Mouse (Mus musculus) lung, embryonic 15.5 days (tissue): ENCODE data around the gene Atp1a4. TPM values are rescaled to one million over a fixed set of nuclear protein-coding genes. Genes with fewer than 3 reads are reported as not detected.

Source experiments
- ATAC-seq: fragments of 200-750 bp; cut with Nextera tagmentation; 2 replicates; pipeline ENCODE4 v1.8.0; 2017; ENCODE audit warnings: moderate number of reproducible peaks, borderline replicate concordance; ENCODE audit not compliant: low FRiP score, low TSS enrichment; ENCODE audit errors: extremely low read depth
- H3K27ac ChIP-seq: fragments of 300-500 bp; sonication (generic); 2 replicates; pipeline ENCODE4 v1.5.1; 2015; ENCODE audit warnings: moderate library complexity, mild to moderate bottlenecking, inconsistent platforms
- H3K27me3 ChIP-seq: fragments of 300-500 bp; sonication (generic); 2 replicates; pipeline ENCODE4 v1.6.1; 2015; ENCODE audit warnings: inconsistent platforms
- H3K36me3 ChIP-seq: fragments of 300-500 bp; sonication (generic); 2 replicates; pipeline ENCODE4 v1.6.1; 2015; ENCODE audit warnings: inconsistent platforms
- H3K4me1 ChIP-seq: fragments of 300-500 bp; sonication (generic); 2 replicates; pipeline ENCODE4 v1.6.1; 2015; ENCODE audit warnings: inconsistent platforms
- H3K4me2 ChIP-seq: fragments of 300-500 bp; sonication (generic); 2 replicates; pipeline ENCODE4 v1.6.1; 2015; ENCODE audit warnings: inconsistent platforms, mild to moderate bottlenecking, moderate library complexity
- H3K4me3 ChIP-seq: fragments of 300-500 bp; sonication (generic); 2 replicates; pipeline ENCODE4 v1.5.1; 2015; ENCODE audit warnings: mild to moderate bottlenecking, inconsistent platforms
- H3K9ac ChIP-seq: fragments of 300-500 bp; sonication (generic); 2 replicates; pipeline ENCODE4 v1.6.1; 2015; ENCODE audit warnings: inconsistent platforms
- H3K9me3 ChIP-seq: fragments of 300-500 bp; sonication (generic); 2 replicates; pipeline ENCODE4 v1.6.1; 2016; ENCODE audit warnings: inconsistent platforms
- WGBS: fragments of 180-500 bp; shearing (Covaris S2); methylation state at CpG from one replicate; pipeline ENCODE4 v1.1.7; 2015; 5-methylcytosine and 5-hydroxymethylcytosine counted together
- polyA plus RNA-seq: library from polyadenylated mRNA; unstranded; fragments of >200 nt; fragmentation: Nextera tagmentation; extraction: Ambion mirVana; gene quantifications from 2 replicates; pipeline ENCODE4 v1.2.1, GENCODE M21; 2015

Gene Atp1a4
- polyA plus RNA-seq, 1 experiment from 2014 or later: not detected

GRCm38 (mm10) chr1:172297611-172298537 lies 39.7 kb upstream of the Atp1a4 start, which contains the start of gene Atp1a2:
TSS of gene Atp1a2 (minus strand) at chr1:172298064.
- H3K4me3 ChIP-seq: peak within 1 kb of the TSS; percentile 31
- H3K4me1 ChIP-seq: peaks cover 35% of the 10 kb centered on the region
- 7% methylated on average over 16 of the region's 16 CpGs for WGBS
- no peaks in the 10 kb centered on the region for H3K27me3 ChIP-seq
- peak within 1 kb of the TSS; percentile 75 for H3K27ac ChIP-seq
- H3K36me3 ChIP-seq: no peaks in the 10 kb centered on the region
- H3K9ac ChIP-seq: peak within 1 kb of the TSS; percentile 25
- H3K4me2 ChIP-seq: peak within 1 kb of the TSS; percentile 55
- peak; percentile 65 for ATAC-seq
- no peaks in the 10 kb centered on the region for H3K9me3 ChIP-seq

- Histone ChIP-seq H3K9me3 (no peaks in the 10 kb centered on the region), H3K4me3 (peak overlapping the region; percentile 31), H3K27ac (peak overlapping the region; percentile 75), H3K4me1 (peaks cover 33% of the 10 kb centered on the region), H3K27me3 (no peaks in the 10 kb centered on the region), H3K9ac (peak overlapping the region; percentile 25), H3K36me3 (no peaks in the 10 kb centered on the region), H3K4me2 (peak overlapping the region; percentile 55)
- 63% methylated on average over 6 of the region's 6 CpGs for WGBS
- ATAC-seq: no peak
These were observed 38.7 kb upstream of the Atp1a4 start for GRCm38 (mm10) chr1:172296816-172297510.

- H3K27me3 ChIP-seq: no peaks in the 10 kb centered on the region
- no peak overlapping the region for H3K9ac ChIP-seq
- peak; percentile 46; the same call in 1 of the 2 replicates for ATAC-seq
- no peaks in the 10 kb centered on the region for H3K9me3 ChIP-seq
- H3K4me1 ChIP-seq: peaks cover 33% of the 10 kb centered on the region
- no peaks in the 10 kb centered on the region for H3K36me3 ChIP-seq
- WGBS: 29% methylated on average over 4 of the region's 4 CpGs
- H3K4me3 ChIP-seq: no peak overlapping the region
- peak overlapping the region; percentile 55; the same call in 1 of the 2 replicates for H3K4me2 ChIP-seq
- peak overlapping the region; percentile 46; the same call in 1 of the 2 replicates for H3K27ac ChIP-seq
These were observed 37.6 kb upstream of the Atp1a4 start for GRCm38 (mm10) chr1:172295751-172296197.

- no peak overlapping the region for H3K9ac ChIP-seq
- no peaks in the 10 kb centered on the region for H3K27me3 ChIP-seq
- no peak for ATAC-seq
- WGBS: 89% methylated on average over 11 of the region's 11 CpGs
- no peaks in the 10 kb centered on the region for H3K36me3 ChIP-seq
- peaks cover 33% of the 10 kb centered on the region for H3K4me1 ChIP-seq
- no peaks in the 10 kb centered on the region for H3K9me3 ChIP-seq
- no peak overlapping the region for H3K4me3 ChIP-seq
- no peak overlapping the region for H3K27ac ChIP-seq
- no peak overlapping the region for H3K4me2 ChIP-seq
These were observed 35.2 kb upstream of the Atp1a4 start for GRCm38 (mm10) chr1:172293449-172293848.

GRCm38 (mm10) chr1:172292880-172293279 lies 34.7 kb upstream of the Atp1a4 start:
- H3K27me3 ChIP-seq: no peaks in the 10 kb centered on the region
- 78% methylated on average over 2 of the region's 2 CpGs for WGBS
- no peak overlapping the region for H3K27ac ChIP-seq
- ATAC-seq: no peak
- H3K4me1 ChIP-seq: peaks cover 30% of the 10 kb centered on the region
- no peak overlapping the region for H3K4me3 ChIP-seq
- no peaks in the 10 kb centered on the region for H3K36me3 ChIP-seq
- no peaks in the 10 kb centered on the region for H3K9me3 ChIP-seq
- no peak overlapping the region for H3K9ac ChIP-seq
- no peak overlapping the region for H3K4me2 ChIP-seq

- Histone ChIP-seq H3K4me3 (no peak overlapping the region), H3K9me3 (no peaks in the 10 kb centered on the region), H3K4me1 (no peaks in the 10 kb centered on the region), H3K27me3 (no peaks in the 10 kb centered on the region), H3K4me2 (no peak overlapping the region), H3K27ac (no peak overlapping the region), H3K9ac (no peak overlapping the region), H3K36me3 (no peaks in the 10 kb centered on the region)
- no peak for ATAC-seq
- WGBS: 68% methylated on average over 3 of the region's 3 CpGs
These were observed 31.4 kb upstream of the Atp1a4 start for GRCm38 (mm10) chr1:172289617-172289946.

- ATAC-seq: no peak
- WGBS: 88% methylated on average over 11 of the region's 11 CpGs
- H3K9me3 ChIP-seq: no peaks in the 10 kb centered on the region
- H3K36me3 ChIP-seq: no peaks in the 10 kb centered on the region
- no peak overlapping the region for H3K9ac ChIP-seq
- no peak overlapping the region for H3K4me2 ChIP-seq
- no peaks in the 10 kb centered on the region for H3K27me3 ChIP-seq
- no peak overlapping the region for H3K27ac ChIP-seq
- no peak overlapping the region for H3K4me3 ChIP-seq
- no peaks in the 10 kb centered on the region for H3K4me1 ChIP-seq
These were observed 30.8 kb upstream of the Atp1a4 start for GRCm38 (mm10) chr1:172288900-172289616.

GRCm38 (mm10) chr1:172286740-172287139 lies 28.5 kb upstream of the Atp1a4 start:
- no peak for ATAC-seq
- Histone ChIP-seq H3K4me1 (peaks cover 3% of the 10 kb centered on the region; the same call in 1 of the 2 replicates), H3K27ac (no peak overlapping the region), H3K4me3 (no peak overlapping the region), H3K27me3 (no peaks in the 10 kb centered on the region), H3K36me3 (no peaks in the 10 kb centered on the region), H3K9ac (no peak overlapping the region), H3K9me3 (no peaks in the 10 kb centered on the region), H3K4me2 (no peak overlapping the region)
- 82% methylated on average over 5 of the region's 5 CpGs for WGBS

GRCm38 (mm10) chr1:172284221-172284620 lies 26.0 kb upstream of the Atp1a4 start:
- ATAC-seq: no peak
- 88% methylated on average over 14 of the region's 14 CpGs for WGBS

GRCm38 (mm10) chr1:172283073-172283472 lies 24.9 kb upstream of the Atp1a4 start:
- Histone ChIP-seq H3K4me1 (peaks cover 4% of the 10 kb centered on the region; the same call in 1 of the 2 replicates), H3K4me3 (no peak overlapping the region), H3K27ac (no peak overlapping the region), H3K9me3 (no peaks in the 10 kb centered on the region), H3K9ac (no peak overlapping the region), H3K4me2 (no peak overlapping the region), H3K27me3 (no peaks in the 10 kb centered on the region), H3K36me3 (no peaks in the 10 kb centered on the region)
- WGBS: 93% methylated on average over 6 of the region's 6 CpGs
- ATAC-seq: no peak

More at GRCm38 (mm10) chr1:172284221-172284620, 26.0 kb upstream of the Atp1a4 start:
- Histone ChIP-seq H3K4me3 (no peak overlapping the region), H3K9me3 (no peaks in the 10 kb centered on the region), H3K9ac (no peak overlapping the region), H3K36me3 (no peaks in the 10 kb centered on the region), H3K4me2 (no peak overlapping the region), H3K4me1 (peaks cover 4% of the 10 kb centered on the region; the same call in 1 of the 2 replicates), H3K27ac (no peak overlapping the region), H3K27me3 (no peaks in the 10 kb centered on the region)

GRCm38 (mm10) chr1:172281522-172282254 lies 23.5 kb upstream of the Atp1a4 start:
- ATAC-seq: peak; percentile 68; the same call in 1 of the 2 replicates
- Histone ChIP-seq H3K4me2 (no peak overlapping the region), H3K9me3 (no peaks in the 10 kb centered on the region), H3K27ac (no peak overlapping the region), H3K9ac (no peak overlapping the region), H3K36me3 (no peaks in the 10 kb centered on the region), H3K4me1 (peaks cover 4% of the 10 kb centered on the region; the same call in 1 of the 2 replicates), H3K27me3 (no peaks in the 10 kb centered on the region), H3K4me3 (no peak overlapping the region)
- WGBS: 60% methylated on average over 10 of the region's 10 CpGs
